Mouse (Mus musculus): ENCODE measurements around the gene Tm4sf20.

Tm4sf20 gene

GRCm38 (mm10) chr1:82768269-82768668 is at the start of gene Tm4sf20:
Gene Tm4sf20 (minus strand): TSS chr1:82768461.
- no peak for DNase-seq (ENCODE audit: low spot score in 2 of 2)

- DNase-seq (ENCODE audit: low spot score in 2 of 2) = peak; percentile 78
Measured at GRCm38 (mm10) chr1:82815941-82816716, 47.9 kb upstream of the Tm4sf20 start.

DNA sequence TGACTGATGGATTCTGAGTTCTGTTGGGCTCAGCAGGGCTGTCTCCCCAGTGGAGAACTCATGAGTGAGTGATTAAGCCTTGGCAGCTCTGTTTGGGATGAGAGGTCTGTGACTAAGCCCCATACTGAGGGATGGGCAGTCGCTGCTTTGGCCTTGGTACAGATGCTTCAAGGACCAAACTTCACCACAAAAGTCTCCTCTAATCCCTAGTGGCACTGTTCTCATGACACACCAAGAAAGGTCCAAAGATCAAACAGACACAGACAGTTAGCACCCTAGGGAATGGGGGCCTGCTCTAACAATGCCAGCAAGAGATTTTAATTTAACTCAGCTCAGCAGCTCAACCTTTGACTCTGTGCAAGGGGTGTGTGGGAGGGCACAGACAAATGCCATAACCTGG is 43.5 kb upstream of the Tm4sf20 start:
- no peak for DNase-seq (ENCODE audit: low spot score in 2 of 2)

GRCm38 (mm10) chr1:82808564-82808963 is 40.3 kb upstream of the Tm4sf20 start:
- DNase-seq (ENCODE audit: low spot score in 2 of 2) = no peak

GRCm38 (mm10) chr1:82807206-82807605 is 38.9 kb upstream of the Tm4sf20 start:
- no peak for DNase-seq (ENCODE audit: low spot score in 2 of 2)

- DNase-seq (ENCODE audit: low spot score in 2 of 2) = no peak
Measured at GRCm38 (mm10) chr1:82806391-82806790, 38.1 kb upstream of the Tm4sf20 start.

DNA sequence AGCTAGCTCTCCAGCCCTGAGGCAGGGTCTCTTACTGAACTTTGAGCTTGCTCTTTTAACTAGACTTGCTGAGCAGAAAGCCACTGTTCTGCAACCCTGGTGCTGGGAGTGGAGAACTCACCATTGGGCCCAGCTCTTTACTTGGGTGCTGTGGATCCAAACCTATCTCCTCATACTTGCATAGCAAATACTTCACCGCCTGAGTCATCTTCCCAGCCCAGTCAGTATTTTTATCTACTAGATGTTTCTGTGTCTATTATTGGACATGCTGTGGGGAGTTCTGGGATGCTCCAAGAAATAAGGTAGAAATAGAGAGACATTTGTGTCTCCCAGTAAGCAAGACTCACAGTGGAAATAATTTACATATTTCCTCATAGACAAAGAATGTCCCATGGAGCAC is 35.8 kb upstream of the Tm4sf20 start:
- no peak for DNase-seq (ENCODE audit: low spot score in 2 of 2)

DNA sequence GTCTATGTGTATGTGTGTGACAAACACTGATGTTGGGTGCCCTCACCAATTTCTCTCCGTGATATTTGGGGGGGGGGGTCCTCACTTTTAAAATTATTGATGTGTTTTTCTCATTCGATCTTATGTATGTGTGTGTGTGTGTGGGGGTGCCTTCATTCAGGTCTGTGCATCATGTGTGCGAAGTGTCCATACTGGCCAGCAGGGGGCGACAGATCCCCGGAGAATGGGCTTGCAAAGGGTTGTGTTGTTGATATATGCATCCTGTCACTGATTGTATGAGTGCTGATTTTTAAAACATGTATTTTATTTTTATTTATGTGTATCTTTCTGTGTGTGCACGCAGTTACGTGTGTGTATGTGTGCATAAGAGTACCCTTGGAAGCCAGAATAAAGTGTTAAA is 35.3 kb upstream of the Tm4sf20 start:
- no peak for DNase-seq (ENCODE audit: low spot score in 2 of 2)

GRCm38 (mm10) chr1:82801105-82801783 is 33.0 kb upstream of the Tm4sf20 start:
- DNase-seq (ENCODE audit: low spot score in 2 of 2) = no peak

GRCm38 (mm10) chr1:82798922-82799321 is 30.7 kb upstream of the Tm4sf20 start:
- DNase-seq (ENCODE audit: low spot score in 2 of 2) = no peak

DNA sequence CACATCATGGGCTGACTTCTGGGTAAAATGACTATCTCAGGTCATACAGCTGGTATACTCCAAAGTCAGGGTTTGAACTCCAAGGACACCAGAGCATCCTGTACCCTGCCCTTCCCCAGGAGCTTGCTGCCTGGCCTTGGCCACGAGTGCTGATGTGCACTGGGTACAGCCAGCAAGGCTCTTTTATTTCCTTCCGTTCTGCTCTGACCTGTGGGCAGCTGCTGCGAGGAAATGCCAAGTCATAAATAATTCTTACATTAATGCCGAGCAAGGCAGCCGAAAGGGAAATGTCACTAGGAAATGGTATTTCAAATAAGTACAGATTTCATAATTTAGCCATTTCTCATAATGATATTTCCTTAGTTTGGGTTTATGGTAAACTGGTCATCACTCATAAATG is 30.0 kb upstream of the Tm4sf20 start:
- no peak for DNase-seq (ENCODE audit: low spot score in 2 of 2)

DNA sequence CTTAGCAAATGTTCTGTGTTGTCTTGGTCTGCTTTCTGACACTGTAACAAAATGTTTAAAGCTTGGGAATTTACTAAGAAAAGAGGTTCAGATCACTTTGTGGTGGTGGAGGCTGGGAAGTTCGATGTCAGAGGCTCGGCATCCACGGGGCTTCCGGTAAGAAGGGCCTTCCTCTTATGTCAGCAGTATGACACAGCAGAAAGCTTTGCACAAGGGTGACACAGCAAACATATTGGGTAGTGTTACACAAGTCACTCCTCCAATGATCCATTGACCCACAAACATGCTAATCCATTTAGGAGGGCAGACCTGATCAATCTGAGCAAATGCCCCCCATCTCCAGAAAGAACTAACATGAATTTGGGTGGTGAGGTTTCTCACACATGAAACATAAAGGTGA is 28.8 kb upstream of the Tm4sf20 start:
- no peak for DNase-seq (ENCODE audit: low spot score in 2 of 2)

GRCm38 (mm10) chr1:82795702-82796443 is 27.6 kb upstream of the Tm4sf20 start:
- DNase-seq (ENCODE audit: low spot score in 2 of 2) = no peak

DNA sequence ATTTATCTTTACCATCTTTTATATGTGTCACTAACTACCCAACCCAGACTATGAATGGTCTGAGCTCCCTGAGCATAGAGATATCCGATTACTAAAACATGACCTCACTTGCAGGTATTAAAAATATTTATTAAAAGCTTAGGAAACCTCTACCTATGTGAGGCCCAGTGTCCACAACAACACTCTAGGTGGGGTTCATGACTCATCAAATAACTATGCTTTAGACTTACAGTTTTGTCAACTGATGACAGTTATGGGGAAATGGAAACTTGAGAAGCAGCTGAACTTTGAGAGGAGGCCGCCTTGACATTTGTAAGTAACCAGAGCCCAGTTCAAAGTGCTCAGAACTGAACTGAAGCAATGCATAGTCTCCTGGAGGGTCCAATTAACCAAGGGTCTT is 26.9 kb upstream of the Tm4sf20 start:
- DNase-seq (ENCODE audit: low spot score in 2 of 2) = no peak

GRCm38 (mm10) chr1:82793986-82794385 is 25.7 kb upstream of the Tm4sf20 start:
- no peak for DNase-seq (ENCODE audit: low spot score in 2 of 2)

- DNase-seq (ENCODE audit: low spot score in 2 of 2) = no peak
Measured at GRCm38 (mm10) chr1:82793110-82793509, 24.8 kb upstream of the Tm4sf20 start.

GRCm38 (mm10) chr1:82792238-82792637 is 24.0 kb upstream of the Tm4sf20 start:
- no peak for DNase-seq (ENCODE audit: low spot score in 2 of 2)

GRCm38 (mm10) chr1:82791105-82791504 is 22.8 kb upstream of the Tm4sf20 start:
- DNase-seq (ENCODE audit: low spot score in 2 of 2) = no peak

DNA sequence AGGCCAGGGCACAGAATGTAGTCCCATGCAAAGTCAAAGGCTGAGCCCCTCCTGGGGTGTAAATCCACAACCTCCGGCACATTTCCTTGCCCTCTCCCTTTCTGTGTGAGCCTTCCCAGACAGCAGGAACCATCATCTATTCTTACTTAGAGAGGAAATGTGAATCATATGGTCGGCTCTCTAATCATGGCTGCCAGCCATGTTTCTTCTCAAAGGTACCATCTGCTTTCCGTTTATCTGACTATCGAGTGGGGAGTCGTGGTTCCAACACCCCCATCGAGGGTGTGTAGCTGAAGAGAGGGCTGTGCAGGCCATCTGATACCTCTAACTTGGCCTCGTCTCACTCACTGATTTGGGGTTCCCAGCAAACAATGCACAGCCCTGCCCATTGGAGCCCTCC is 19.8 kb upstream of the Tm4sf20 start:
- no peak for DNase-seq (ENCODE audit: low spot score in 2 of 2)

DNA sequence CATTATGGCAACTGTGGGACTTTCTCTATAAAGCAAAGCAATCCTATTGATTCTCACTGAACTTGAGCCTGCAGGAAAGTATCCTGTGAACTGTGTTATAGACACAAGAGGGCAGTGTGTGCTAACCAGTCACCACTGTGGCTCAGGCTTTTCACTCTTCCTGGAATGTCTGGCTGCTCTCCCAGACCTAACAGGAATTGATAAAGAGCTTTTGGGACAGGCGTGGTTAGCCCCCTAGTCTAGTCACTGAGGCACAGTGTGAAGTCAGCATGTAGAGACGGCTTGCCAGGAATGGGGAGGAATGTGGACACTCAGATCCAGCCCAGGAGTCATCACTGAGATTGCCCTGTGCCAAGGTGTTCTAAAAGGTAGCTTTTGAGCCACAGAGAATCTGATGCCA is 19.2 kb upstream of the Tm4sf20 start:
- no peak for DNase-seq (ENCODE audit: low spot score in 2 of 2)

GRCm38 (mm10) chr1:82785546-82785945 is 17.3 kb upstream of the Tm4sf20 start:
- no peak for DNase-seq (ENCODE audit: low spot score in 2 of 2)

DNA sequence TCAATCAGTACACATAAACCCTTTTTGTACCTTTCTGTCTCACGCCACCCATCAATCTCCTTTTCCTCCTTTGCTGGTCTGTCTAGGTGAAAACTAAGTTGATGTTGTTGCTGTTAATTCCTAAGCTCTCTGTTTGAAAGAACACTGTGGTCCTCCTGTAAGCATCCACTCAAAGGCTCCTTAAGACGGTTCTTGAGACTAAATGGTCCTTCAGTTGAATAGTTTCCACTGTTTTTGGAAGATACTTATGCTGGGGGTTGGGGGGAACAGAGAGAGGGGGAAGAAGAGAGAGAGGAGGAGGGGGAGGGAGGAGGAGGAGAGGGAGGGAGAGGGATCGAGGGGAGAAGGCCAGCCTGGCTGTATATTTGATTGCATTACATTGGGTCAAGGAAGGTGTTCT is 15.3 kb upstream of the Tm4sf20 start:
- no peak for DNase-seq (ENCODE audit: low spot score in 2 of 2)
